Mouse (Mus musculus): ENCODE measurements around the gene Per1.

Per1 gene

GRCm38 (mm10) chr11:69148451-69148960 lies 53.5 kb downstream of the Per1 start:
- DNase-seq = no peak

GRCm38 (mm10) chr11:69149728-69150127 lies 54.7 kb downstream of the Per1 start:
- DNase-seq = no peak

GRCm38 (mm10) chr11:69150444-69150843 lies 55.4 kb downstream of the Per1 start:
- peak; percentile 79 for DNase-seq

GRCm38 (mm10) chr11:69151004-69151403 lies 56.0 kb downstream of the Per1 start:
- no peak for DNase-seq

- no peak for DNase-seq
These were observed 58.8 kb downstream of the Per1 start for GRCm38 (mm10) chr11:69153831-69154230.

- DNase-seq = no peak
These were observed 60.3 kb downstream of the Per1 start for GRCm38 (mm10) chr11:69155351-69155750.

- DNase-seq = peak; percentile 34
These were observed 61.8 kb downstream of the Per1 start, which contains the start of gene Alox12b for GRCm38 (mm10) chr11:69156800-69157199. TSS of gene Alox12b (plus strand) at chr11:69156989.

Measured in right cerebral cortex, postnatal 14 days (tissue).